Mouse (Mus musculus): ENCODE measurements at regions not wholly inside any gene's neighbourhood (a gene's known extent, or its start where the extent isn't known, plus 50 kb on each side); places are given as distances from the start of the nearest gene placed in this dataset.
"Not testable (repeated sequence)": the region's sequence is repeated elsewhere in the genome, so short reads cannot be mapped to it uniquely, and the experiment has no call there.

- Histone ChIP-seq H3K27me3 (ENCODE audit: control insufficient read depth, insufficient read depth, low read length) (no peaks in the 10 kb centered on the region), H3K4me3 (ENCODE audit: control insufficient read depth, low read depth, low read length) (no peak overlapping the region), H3K4me1 (ENCODE audit: control insufficient read depth, insufficient read depth, low read length) (no peaks in the 10 kb centered on the region; the same call in 1 of the 2 replicates), H3K27ac (ENCODE audit: control insufficient read depth, insufficient read depth, low read depth, low read length) (no peak overlapping the region), H3K36me3 (ENCODE audit: control insufficient read depth, insufficient read depth, low read length) (no peaks in the 10 kb centered on the region)
- TF ChIP-seq POLR2A (IDR thresholded peaks at IDR 0.05; ENCODE audit: control insufficient read depth, low read depth, low read length) (no peak), CTCF (IDR thresholded peaks at IDR 0.05; ENCODE audit: control insufficient read depth, insufficient read depth, insufficient replicate concordance, low read depth, low read length) (no peak)
Measured at GRCm38 (mm10) chr12:77089624-77090278, 127.8 kb upstream of the Max start.

- TF ChIP-seq POLR2A (IDR thresholded peaks at IDR 0.05; ENCODE audit: control insufficient read depth, low read depth, low read length): no peak
- no peak for TF ChIP-seq CTCF (IDR thresholded peaks at IDR 0.05; ENCODE audit: control insufficient read depth, insufficient read depth, insufficient replicate concordance, low read depth, low read length)
- H3K27ac ChIP-seq (ENCODE audit: control insufficient read depth, insufficient read depth, low read depth, low read length): no peak overlapping the region
Measured at GRCm38 (mm10) chr12:77088452-77088851, 126.5 kb upstream of the Max start.

GRCm38 (mm10) chr12:77086931-77087330 is 124.9 kb upstream of the Max start:
- not testable (repeated sequence) for H3K27me3 ChIP-seq (ENCODE audit: control insufficient read depth, insufficient read depth, low read length); H3K4me3 ChIP-seq (ENCODE audit: control insufficient read depth, low read depth, low read length)

More at GRCm38 (mm10) chr12:77088452-77088851, 126.5 kb upstream of the Max start:
- no peak overlapping the region for H3K4me3 ChIP-seq (ENCODE audit: control insufficient read depth, low read depth, low read length)
- no peaks in the 10 kb centered on the region for H3K36me3 ChIP-seq (ENCODE audit: control insufficient read depth, insufficient read depth, low read length)
- no peaks in the 10 kb centered on the region; the same call in 1 of the 2 replicates for H3K4me1 ChIP-seq (ENCODE audit: control insufficient read depth, insufficient read depth, low read length)
- no peaks in the 10 kb centered on the region for H3K27me3 ChIP-seq (ENCODE audit: control insufficient read depth, insufficient read depth, low read length)

GRCm38 (mm10) chr12:77085894-77086293 is 123.9 kb upstream of the Max start:
- no peak overlapping the region for H3K4me3 ChIP-seq (ENCODE audit: control insufficient read depth, low read depth, low read length)
- H3K27me3 ChIP-seq (ENCODE audit: control insufficient read depth, insufficient read depth, low read length): no peaks in the 10 kb centered on the region
- H3K4me1 ChIP-seq (ENCODE audit: control insufficient read depth, insufficient read depth, low read length): no peaks in the 10 kb centered on the region
- TF ChIP-seq CTCF (IDR thresholded peaks at IDR 0.05; ENCODE audit: control insufficient read depth, insufficient read depth, insufficient replicate concordance, low read depth, low read length): no peak
- no peak for TF ChIP-seq POLR2A (IDR thresholded peaks at IDR 0.05; ENCODE audit: control insufficient read depth, low read depth, low read length)
- no peaks in the 10 kb centered on the region for H3K36me3 ChIP-seq (ENCODE audit: control insufficient read depth, insufficient read depth, low read length)
- H3K27ac ChIP-seq (ENCODE audit: control insufficient read depth, insufficient read depth, low read depth, low read length): no peak overlapping the region

More at GRCm38 (mm10) chr12:77086931-77087330, 124.9 kb upstream of the Max start:
- H3K27ac ChIP-seq (ENCODE audit: control insufficient read depth, insufficient read depth, low read depth, low read length); H3K36me3 ChIP-seq (ENCODE audit: control insufficient read depth, insufficient read depth, low read length); H3K4me1 ChIP-seq (ENCODE audit: control insufficient read depth, insufficient read depth, low read length): not testable (repeated sequence)

- no peak overlapping the region for H3K27ac ChIP-seq (ENCODE audit: control insufficient read depth, insufficient read depth, low read depth, low read length)
- no peaks in the 10 kb centered on the region for H3K36me3 ChIP-seq (ENCODE audit: control insufficient read depth, insufficient read depth, low read length)
- H3K27me3 ChIP-seq (ENCODE audit: control insufficient read depth, insufficient read depth, low read length): no peaks in the 10 kb centered on the region
- H3K4me3 ChIP-seq (ENCODE audit: control insufficient read depth, low read depth, low read length): no peak overlapping the region
- TF ChIP-seq POLR2A (IDR thresholded peaks at IDR 0.05; ENCODE audit: control insufficient read depth, low read depth, low read length) (no peak), CTCF (IDR thresholded peaks at IDR 0.05; ENCODE audit: control insufficient read depth, insufficient read depth, insufficient replicate concordance, low read depth, low read length) (no peak)
- no peaks in the 10 kb centered on the region for H3K4me1 ChIP-seq (ENCODE audit: control insufficient read depth, insufficient read depth, low read length)
Measured at GRCm38 (mm10) chr12:77085244-77085643, 123.2 kb upstream of the Max start.

DNA sequence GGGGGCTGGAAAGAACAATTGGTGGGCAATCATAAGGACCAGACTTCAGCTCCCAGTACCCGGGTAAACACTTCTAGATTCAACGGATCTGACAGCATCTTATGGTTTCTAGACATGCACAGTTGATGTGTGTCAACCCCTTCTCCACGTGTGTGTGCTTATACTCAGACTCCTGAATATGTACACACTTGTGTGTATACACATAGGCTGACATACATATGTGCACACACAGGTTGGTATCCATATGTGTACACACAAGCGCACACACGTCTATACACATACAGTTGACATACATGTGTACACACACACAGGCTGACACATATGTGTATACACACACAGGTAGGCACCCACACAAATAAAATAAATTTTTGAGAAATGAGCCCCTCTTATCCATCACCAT is 122.7 kb upstream of the Max start:
- Histone ChIP-seq H3K27me3 (ENCODE audit: control insufficient read depth, insufficient read depth, low read length) (no peaks in the 10 kb centered on the region), H3K27ac (ENCODE audit: control insufficient read depth, insufficient read depth, low read depth, low read length) (no peak overlapping the region), H3K4me1 (ENCODE audit: control insufficient read depth, insufficient read depth, low read length) (no peaks in the 10 kb centered on the region), H3K4me3 (ENCODE audit: control insufficient read depth, low read depth, low read length) (no peak overlapping the region), H3K36me3 (ENCODE audit: control insufficient read depth, insufficient read depth, low read length) (no peaks in the 10 kb centered on the region)
- TF ChIP-seq CTCF (IDR thresholded peaks at IDR 0.05; ENCODE audit: control insufficient read depth, insufficient read depth, insufficient replicate concordance, low read depth, low read length) (no peak), POLR2A (IDR thresholded peaks at IDR 0.05; ENCODE audit: control insufficient read depth, low read depth, low read length) (no peak)

GRCm38 (mm10) chr12:77084343-77084742 is 122.3 kb upstream of the Max start:
- H3K27me3 ChIP-seq (ENCODE audit: control insufficient read depth, insufficient read depth, low read length): no peaks in the 10 kb centered on the region
- no peak for TF ChIP-seq POLR2A (IDR thresholded peaks at IDR 0.05; ENCODE audit: control insufficient read depth, low read depth, low read length)
- TF ChIP-seq CTCF (IDR thresholded peaks at IDR 0.05; ENCODE audit: control insufficient read depth, insufficient read depth, insufficient replicate concordance, low read depth, low read length): no peak
- H3K27ac ChIP-seq (ENCODE audit: control insufficient read depth, insufficient read depth, low read depth, low read length): no peak overlapping the region
- H3K4me1 ChIP-seq (ENCODE audit: control insufficient read depth, insufficient read depth, low read length): no peaks in the 10 kb centered on the region
- H3K4me3 ChIP-seq (ENCODE audit: control insufficient read depth, low read depth, low read length): no peak overlapping the region
- no peaks in the 10 kb centered on the region for H3K36me3 ChIP-seq (ENCODE audit: control insufficient read depth, insufficient read depth, low read length)

- H3K4me1 ChIP-seq (ENCODE audit: control insufficient read depth, insufficient read depth, low read length): peaks cover 6% of the 10 kb centered on the region
- no peak for TF ChIP-seq CTCF (IDR thresholded peaks at IDR 0.05; ENCODE audit: control insufficient read depth, insufficient read depth, insufficient replicate concordance, low read depth, low read length)
- no peak for TF ChIP-seq POLR2A (IDR thresholded peaks at IDR 0.05; ENCODE audit: control insufficient read depth, low read depth, low read length)
- no peaks in the 10 kb centered on the region for H3K36me3 ChIP-seq (ENCODE audit: control insufficient read depth, insufficient read depth, low read length)
- H3K4me3 ChIP-seq (ENCODE audit: control insufficient read depth, low read depth, low read length): no peak overlapping the region
- H3K27ac ChIP-seq (ENCODE audit: control insufficient read depth, insufficient read depth, low read depth, low read length): no peak overlapping the region
- no peaks in the 10 kb centered on the region for H3K27me3 ChIP-seq (ENCODE audit: control insufficient read depth, insufficient read depth, low read length)
Measured at GRCm38 (mm10) chr12:77083760-77084159, 121.8 kb upstream of the Max start.
